Mouse (Mus musculus): Measurements from ENCODE around the gene Dst.

The Dst gene

DNA sequence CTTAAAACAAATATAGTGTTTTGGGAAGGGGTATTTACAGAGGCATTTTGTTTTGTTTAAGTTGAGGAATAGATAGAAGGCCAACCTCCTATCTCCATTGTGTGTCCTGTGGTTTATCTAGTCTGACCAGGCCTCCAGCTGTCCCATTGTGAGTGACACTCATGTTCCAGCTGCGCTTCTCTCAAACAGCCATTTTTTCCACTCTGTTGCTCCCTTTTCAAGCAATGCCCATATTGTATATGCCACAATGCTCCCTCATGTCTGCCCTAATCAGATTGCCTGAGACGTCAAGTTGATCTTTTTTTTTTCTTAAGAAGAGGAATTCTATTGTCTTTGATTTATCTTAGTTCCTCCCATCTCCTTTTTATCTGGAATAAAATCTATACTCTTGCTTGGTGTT is 308.4 kb downstream of the Dst start:
- intact Hi-C loops (cut with DNase I), result loop anchor here (5.0 kb wide), 1 partner anchor 191 kb away; no protein-coding TSS in a partner anchor

DNA sequence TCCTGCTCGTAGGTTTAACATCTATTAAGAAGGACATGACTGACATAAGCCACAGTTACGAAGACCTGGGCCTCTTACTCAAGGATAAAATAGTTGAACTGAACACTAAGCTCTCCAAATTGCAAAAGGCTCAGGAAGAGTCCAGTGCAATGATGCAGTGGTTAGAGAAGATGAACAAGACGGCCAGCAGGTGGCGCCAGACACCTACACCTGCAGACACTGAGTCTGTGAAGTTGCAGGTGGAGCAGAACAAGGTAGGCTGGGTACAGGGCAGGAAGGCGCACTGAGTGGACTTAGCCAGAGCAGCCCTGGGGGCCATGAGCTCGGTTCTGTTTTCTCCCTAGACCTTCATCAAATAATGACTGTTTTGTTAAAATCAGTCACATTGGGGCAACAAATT is 310.3 kb downstream of the Dst start:
- intact Hi-C loops (cut with DNase I), result loop anchor here (5.0 kb wide), 1 partner anchor 189 kb away; no protein-coding TSS in a partner anchor

DNA sequence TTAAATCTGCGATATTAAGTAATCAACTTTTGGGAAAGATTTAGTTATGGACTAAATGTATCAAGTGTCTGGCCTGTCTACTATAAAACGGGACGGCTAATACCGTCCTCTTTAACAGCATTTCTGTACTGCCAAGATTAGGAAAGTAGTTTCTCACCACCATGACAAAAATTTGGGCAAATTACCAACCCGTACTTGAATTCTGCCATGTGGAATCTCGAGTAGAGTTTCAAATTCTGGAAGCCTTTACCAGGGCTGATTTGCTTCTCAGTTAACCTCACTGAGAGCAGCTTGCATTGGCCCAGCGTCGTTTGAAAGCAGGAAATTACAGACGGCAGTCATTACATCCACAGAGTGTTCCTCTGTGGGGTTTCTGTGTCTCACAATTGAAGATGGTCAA is 310.8 kb downstream of the Dst start:
- intact Hi-C loops (cut with DNase I), result loop anchor here (5.0 kb wide), 1 partner anchor 188 kb away; no protein-coding TSS in a partner anchor

DNA sequence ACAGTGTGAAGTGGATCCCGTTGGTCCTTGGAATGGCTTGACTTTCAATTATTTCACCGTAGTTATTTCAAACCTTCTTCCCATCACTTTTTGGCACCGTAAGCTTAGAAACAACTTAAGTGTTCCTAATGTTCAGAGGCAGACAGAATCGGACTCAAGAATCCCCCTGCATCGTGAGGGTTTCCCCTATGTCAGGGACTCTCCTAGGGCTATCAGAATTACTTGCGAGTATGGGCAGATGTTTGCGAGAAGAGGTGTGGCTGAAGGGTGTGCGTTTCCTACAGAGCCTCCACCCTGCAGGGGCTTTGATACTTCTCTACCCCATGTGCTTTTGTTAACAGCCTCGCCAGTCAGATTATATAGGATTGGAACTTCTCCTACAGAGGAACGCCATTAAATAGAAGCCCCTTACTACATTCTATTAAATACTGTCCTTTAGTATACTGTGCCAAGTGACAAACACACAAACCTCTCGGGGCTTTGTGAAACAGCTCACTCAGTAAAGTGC is 312.1 kb downstream of the Dst start:
- intact Hi-C loops (cut with DNase I), result loop anchor here (5.0 kb wide), 1 partner anchor 37 kb away; no protein-coding TSS in a partner anchor

DNA sequence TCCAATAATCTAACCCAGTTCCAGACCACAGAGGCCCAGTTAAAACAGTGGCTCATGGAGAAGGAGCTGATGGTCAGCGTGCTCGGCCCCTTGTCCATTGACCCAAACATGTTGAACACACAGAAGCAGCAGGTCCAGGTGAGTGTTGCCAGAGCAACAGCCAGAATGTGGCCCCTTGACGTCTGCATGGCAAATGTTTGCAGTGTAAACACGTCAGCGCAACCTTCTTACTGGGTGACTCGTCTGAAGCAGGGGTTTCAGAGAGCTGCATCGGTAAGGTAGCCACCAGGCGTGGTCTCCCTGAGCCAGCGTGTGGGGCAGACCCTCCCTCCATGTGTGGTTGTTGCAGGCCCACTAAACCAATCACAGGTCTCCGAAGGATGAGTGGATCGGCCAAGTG is 315.8 kb downstream of the Dst start:
- intact Hi-C loops (cut with DNase I), result loop anchor here (5.0 kb wide), 1 partner anchor 33 kb away; no protein-coding TSS in a partner anchor

GRCm38 (mm10) chr1:34227676-34228075 is 319.7 kb downstream of the Dst start:
- intact Hi-C loops (cut with DNase I), result no loop called here

DNA sequence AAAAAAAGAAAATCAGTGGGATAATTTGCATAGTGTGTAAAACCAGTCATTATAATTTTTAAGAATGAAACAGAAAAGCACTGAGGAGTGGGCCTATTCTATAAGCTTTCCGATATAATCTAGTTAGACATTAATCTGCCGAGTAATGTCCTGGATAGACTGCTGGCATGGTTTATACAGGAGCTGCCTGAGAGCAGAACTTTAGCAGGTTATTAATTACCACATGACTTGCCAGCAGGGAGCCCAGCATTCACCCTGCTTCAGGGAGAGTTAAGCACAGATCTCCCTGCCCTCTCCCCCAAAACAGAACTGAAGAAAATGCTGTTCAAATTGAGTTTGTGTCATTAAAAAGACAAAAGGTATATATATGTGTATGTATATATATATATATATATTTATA is 323.0 kb downstream of the Dst start:
- intact Hi-C loops (cut with DNase I), result no loop called here

GRCm38 (mm10) chr1:34236254-34236723 is 328.3 kb downstream of the Dst start:
- intact Hi-C loops (cut with DNase I), result no loop called here

DNA sequence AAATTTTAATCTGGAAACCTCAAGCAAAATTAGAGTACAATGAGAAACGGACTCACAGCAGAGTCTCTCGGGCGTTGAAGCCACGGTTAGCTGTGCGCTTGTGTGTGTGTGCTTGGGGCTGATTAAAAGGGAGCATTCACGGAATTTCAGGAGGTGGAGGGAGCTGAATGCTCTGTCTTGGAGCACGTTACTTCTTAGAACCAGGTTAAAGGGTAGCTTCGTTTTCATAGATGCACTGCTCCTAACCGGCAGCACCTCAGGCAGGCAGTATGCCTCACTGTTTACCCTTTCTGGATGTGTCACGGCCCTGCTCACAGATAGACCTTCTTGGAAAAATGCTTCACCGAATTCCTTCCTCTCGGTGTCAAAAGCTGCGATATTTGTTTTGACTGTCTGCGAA is 329.2 kb downstream of the Dst start:
- intact Hi-C loops (cut with DNase I), result no loop called here

DNA sequence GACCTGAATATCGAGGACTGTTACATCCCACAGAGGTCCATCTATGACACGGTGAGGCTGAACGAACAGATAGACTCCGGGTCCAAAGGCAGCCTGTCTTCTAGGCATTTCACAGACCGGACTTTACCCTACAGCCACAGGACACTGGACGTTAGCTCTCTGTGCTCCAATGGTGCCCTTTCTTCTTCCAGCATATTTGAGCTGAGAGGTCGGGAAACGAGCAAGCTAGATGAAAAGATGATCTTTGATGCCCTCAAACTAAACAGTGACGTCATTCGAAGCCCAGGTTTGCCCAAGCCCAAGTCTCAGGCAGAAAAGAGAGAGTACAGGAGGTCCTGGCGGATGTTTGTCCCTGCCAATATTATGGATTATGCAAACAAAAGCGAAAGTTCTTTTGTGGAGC is 329.7 kb downstream of the Dst start:
- intact Hi-C loops (cut with DNase I), result no loop called here

GRCm38 (mm10) chr1:34238231-34238630 is 330.2 kb downstream of the Dst start:
- intact Hi-C loops (cut with DNase I), result no loop called here

DNA sequence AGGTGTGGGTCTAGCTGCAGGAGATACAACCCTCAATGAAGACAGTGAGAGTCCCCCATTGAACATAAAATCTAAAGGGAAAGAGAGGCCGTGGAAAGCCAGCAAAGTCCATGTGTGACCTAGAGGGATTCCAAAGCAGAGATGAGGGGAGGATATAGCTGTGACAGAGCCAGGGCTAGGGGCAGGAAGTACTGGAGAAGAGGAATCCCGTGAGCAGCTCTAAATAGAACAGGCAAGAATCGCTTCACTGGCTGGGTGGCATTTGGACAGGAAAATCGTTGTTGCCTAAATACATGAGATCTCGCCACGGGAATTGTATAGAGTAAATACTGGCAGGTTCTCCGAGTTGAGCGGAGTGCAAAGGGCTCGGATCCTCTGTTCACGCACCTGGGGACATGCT is 336.7 kb downstream of the Dst start:
- intact Hi-C loops (cut with DNase I), result no loop called here

DNA sequence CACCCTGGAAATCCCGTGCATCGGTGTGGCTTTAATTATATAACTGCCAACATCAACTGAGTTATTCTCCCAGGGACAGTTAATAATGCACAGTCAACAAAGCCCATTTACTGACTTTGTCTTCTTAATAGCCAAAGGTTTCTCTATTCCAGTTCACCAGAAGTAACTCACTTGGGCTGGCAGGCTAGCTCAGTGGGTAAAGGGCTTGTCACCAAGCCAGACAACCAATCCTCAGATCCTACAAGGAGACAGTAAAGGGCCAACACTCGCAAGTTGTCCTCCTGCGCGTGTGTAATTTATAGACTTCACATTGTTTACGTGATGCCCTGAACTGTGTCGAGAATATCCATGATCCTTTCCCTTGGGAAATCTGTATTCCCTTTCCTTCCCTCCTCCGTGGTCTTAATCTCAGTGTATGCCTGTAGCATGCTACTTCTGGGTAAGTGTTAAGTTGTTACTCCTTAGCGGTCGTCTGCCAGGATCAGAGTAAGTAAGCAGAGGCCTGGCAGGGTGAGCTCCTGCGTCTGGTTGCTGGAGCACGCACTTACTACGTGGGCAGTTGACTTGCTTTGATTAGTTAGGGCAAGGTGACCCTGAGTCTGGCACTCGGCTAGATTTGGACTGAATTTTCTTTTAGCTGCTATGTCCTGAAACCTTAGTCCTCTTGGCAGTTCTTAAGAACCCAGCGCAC is 338.1 kb downstream of the Dst start:
- intact Hi-C loops (cut with DNase I), result no loop called here

GRCm38 (mm10) chr1:34246642-34246987 is 338.6 kb downstream of the Dst start:
- intact Hi-C loops (cut with DNase I), result no loop called here

- intact Hi-C loops (cut with DNase I), result no loop called here
These were observed 343.1 kb downstream of the Dst start for GRCm38 (mm10) chr1:34251137-34251536.

- intact Hi-C loops (cut with DNase I), result no loop called here
These were observed 344.2 kb downstream of the Dst start for GRCm38 (mm10) chr1:34252267-34252666.

GRCm38 (mm10) chr1:34253876-34254275 is 345.9 kb downstream of the Dst start:
- intact Hi-C loops (cut with DNase I), result no loop called here

DNA sequence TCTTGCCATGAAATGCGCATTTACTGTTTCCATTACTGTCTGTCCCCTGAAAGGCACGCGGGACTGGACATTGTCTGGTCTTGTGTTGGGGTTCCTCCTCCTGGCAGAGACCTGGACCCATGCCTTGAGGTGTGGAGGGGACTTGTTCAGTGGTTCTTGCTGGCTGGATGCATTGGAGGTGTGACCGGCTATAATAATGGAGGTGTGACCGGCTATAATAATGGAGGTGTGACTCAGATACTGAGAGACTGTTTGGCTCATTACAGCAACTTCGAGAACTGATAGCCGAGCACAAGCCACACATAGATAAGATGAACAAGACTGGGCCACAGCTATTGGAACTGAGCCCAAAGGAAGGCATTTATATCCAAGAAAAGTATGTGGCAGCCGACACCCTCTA is 351.9 kb downstream of the Dst start:
- intact Hi-C loops (cut with DNase I), result loop anchor here (5.0 kb wide), 1 partner anchor 38 kb away; no protein-coding TSS in a partner anchor

DNA sequence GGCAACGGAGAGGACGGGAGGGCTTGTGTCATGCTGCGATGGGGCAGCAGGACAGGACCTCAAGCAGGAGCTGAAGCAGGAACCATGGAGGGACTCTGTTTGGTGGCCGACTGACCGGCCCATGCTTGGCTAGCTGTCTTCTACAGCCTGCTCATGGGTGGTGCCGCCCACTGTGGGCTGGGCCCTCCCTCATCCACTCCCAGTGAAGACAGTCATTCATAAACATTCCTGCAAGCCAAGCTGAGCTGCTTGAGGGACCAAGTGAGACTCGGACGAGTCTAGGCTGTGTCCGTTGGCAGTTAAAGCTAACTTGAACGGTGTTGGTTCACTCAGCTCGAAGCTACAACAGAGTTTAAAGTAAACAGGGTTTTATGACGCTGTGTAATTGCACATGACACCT is 353.0 kb downstream of the Dst start:
- intact Hi-C loops (cut with DNase I), result no loop called here

- intact Hi-C loops (cut with DNase I), result no loop called here
These were observed 360.5 kb downstream of the Dst start for GRCm38 (mm10) chr1:34268520-34268919.

DNA sequence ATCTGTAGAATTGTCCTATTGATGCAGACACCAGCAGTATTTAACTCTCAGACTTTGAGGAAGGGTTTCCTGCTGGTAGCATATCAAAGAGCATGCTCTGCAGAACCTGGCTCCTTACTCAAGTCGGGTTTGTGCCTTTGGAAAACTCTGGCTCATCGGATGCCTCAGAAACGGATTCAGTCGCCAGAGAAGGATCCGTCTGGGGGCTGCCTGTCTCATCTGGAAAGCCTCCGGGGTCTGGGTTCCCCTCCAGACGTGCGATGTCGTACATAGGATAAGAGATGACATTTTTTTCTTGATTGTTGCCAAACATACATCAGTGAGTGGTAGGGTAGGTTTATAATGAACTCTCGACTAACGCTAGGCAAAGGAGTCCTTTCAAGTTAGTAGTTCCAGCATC is 361.6 kb downstream of the Dst start:
- intact Hi-C loops (cut with DNase I), result no loop called here

- intact Hi-C loops (cut with DNase I), result no loop called here
These were observed 365.9 kb downstream of the Dst start for GRCm38 (mm10) chr1:34273922-34274321.

GRCm38 (mm10) chr1:34275787-34276186 is 367.8 kb downstream of the Dst start:
- intact Hi-C loops (cut with DNase I), result no loop called here

Measured in adrenal gland (tissue).